Mouse (Mus musculus): ENCODE measurements around the gene Hrct1. TPM values are rescaled to one million over a fixed set of nuclear protein-coding genes. Genes with fewer than 3 reads are reported as not detected.

The Hrct1 gene
- total RNA-seq, 2 experiments from 2014 or later = 4.7 to 5.1 TPM

- peak; percentile 52 to 72 for DNase-seq
- intact Hi-C loops (cut with DNase I) = loop anchor here (2.0 kb wide), 1 partner anchor 39 kb away; no protein-coding TSS in a partner anchor
These were observed 36.4 kb downstream of the Hrct1 start for GRCm38 (mm10) chr4:43763410-43763809.

GRCm38 (mm10) chr4:43768341-43768740, 41.4 kb downstream of the Hrct1 start:
- intact Hi-C loops (cut with DNase I) = no loop called here
- DNase-seq = no peak

- no peak for DNase-seq
- intact Hi-C loops (cut with DNase I) = no loop called here
These were observed 42.4 kb downstream of the Hrct1 start for GRCm38 (mm10) chr4:43769374-43769773.

GRCm38 (mm10) chr4:43770909-43771308, 43.9 kb downstream of the Hrct1 start, which contains the start of gene Olfr159:
Gene Olfr159 (minus strand): TSS chr4:43771009.
- no peak for DNase-seq
- intact Hi-C loops (cut with DNase I) = no loop called here

GRCm38 (mm10) chr4:43771626-43772025, 44.6 kb downstream of the Hrct1 start:
- peak in 1 of 2 experiments; percentile 15 for DNase-seq
- intact Hi-C loops (cut with DNase I) = no loop called here

- DNase-seq = no peak
- intact Hi-C loops (cut with DNase I) = no loop called here
These were observed 45.3 kb downstream of the Hrct1 start for GRCm38 (mm10) chr4:43772304-43772703.

Other genes with a start within 250 kb of the Hrct1 start
- gene Sit1, start 243.5 kb upstream of the Hrct1 start, total RNA-seq (2021) = 1 to 10 TPM in 1 of 2 experiments, not detected in 1; 1.4 TPM
- 10 to 100 TPM; 25.9 to 27.1 TPM for gene Ccdc107, start 234.3 kb upstream of the Hrct1 start, total RNA-seq (2021)
- gene Arhgef39, start 227.5 kb upstream of the Hrct1 start, total RNA-seq (2021) = 1 to 10 TPM; 1.6 to 2.8 TPM
- gene Car9, start 220.2 kb upstream of the Hrct1 start, total RNA-seq (2021) = under 1 TPM; 0.17 TPM
- gene Tpm2, start 203.4 kb upstream of the Hrct1 start, total RNA-seq (2021) = 10 to 100 TPM; 34.2 to 38.5 TPM
- gene Creb3, start 164.9 kb upstream of the Hrct1 start, total RNA-seq (2021) = 10 to 100 TPM; 47.1 to 49.2 TPM
- gene Tln1, start 164.5 kb upstream of the Hrct1 start, total RNA-seq (2021) = 100 to 1,000 TPM; 111 to 135 TPM
- 10 to 100 TPM; 32.3 to 41.6 TPM for gene Rgp1, start 148.5 kb upstream of the Hrct1 start, total RNA-seq (2021)
- gene Gba2, start 148.3 kb upstream of the Hrct1 start, total RNA-seq (2021) = 10 to 100 TPM; 14.3 to 14.6 TPM
- gene Msmp, start 142.7 kb upstream of the Hrct1 start, total RNA-seq (2021) = not detected
- 10 to 100 TPM; 40.6 to 43.6 TPM for gene Npr2, start 95.3 kb upstream of the Hrct1 start, total RNA-seq (2021)
- under 1 TPM; 0.22 to 0.37 TPM for gene Spag8, start 73.6 kb upstream of the Hrct1 start, total RNA-seq (2021)
- 100 to 1,000 TPM; 122 to 128 TPM for gene Hint2, start 70.7 kb upstream of the Hrct1 start, total RNA-seq (2021)
- 10 to 100 TPM; 16.4 TPM for gene Tmem8b, start 58.2 kb upstream of the Hrct1 start, total RNA-seq (2021)
- gene Fam221b, start 58.0 kb upstream of the Hrct1 start, total RNA-seq (2021) = under 1 TPM; 0.10 to 0.19 TPM
- not detected for gene Olfr70, start 26.4 kb upstream of the Hrct1 start, total RNA-seq (2021)
- gene Olfr71, start 16.9 kb upstream of the Hrct1 start, total RNA-seq (2021) = not detected
- 1 to 10 TPM; 5.0 to 6.1 TPM for gene Spaar, start 2.8 kb downstream of the Hrct1 start, total RNA-seq (2021)
- not detected for gene Olfr159, start 43.8 kb downstream of the Hrct1 start, total RNA-seq (2021)
- gene Olfr156, start 96.7 kb downstream of the Hrct1 start, total RNA-seq (2021) = not detected
- gene Olfr157, start 113.0 kb downstream of the Hrct1 start, total RNA-seq (2021) = not detected
- gene Olfr155, start 124.4 kb downstream of the Hrct1 start, total RNA-seq (2021) = not detected
- 10 to 100 TPM in 1 of 2 experiments, 1 to 10 TPM in 1; 8.1 to 10.1 TPM for gene Reck, start 148.3 kb downstream of the Hrct1 start, total RNA-seq (2021)
- 1 to 10 TPM; 5.5 to 8.9 TPM for gene Glipr2, start 230.2 kb downstream of the Hrct1 start, total RNA-seq (2021)

Data from heart, postnatal 14 days (tissue).